Mouse (Mus musculus): ENCODE data around the gene Ppdpf. TPM values are rescaled to one million over a fixed set of nuclear protein-coding genes. Genes with fewer than 3 reads are reported as not detected.
"Not testable (repeated sequence)": the region's sequence is repeated elsewhere in the genome, so short reads cannot be mapped to it uniquely, and the experiment has no call there.

Ppdpf gene
- total and polyA plus RNA-seq, 3 experiments = 60.0 to 113 (median 71.2) TPM

DNA sequence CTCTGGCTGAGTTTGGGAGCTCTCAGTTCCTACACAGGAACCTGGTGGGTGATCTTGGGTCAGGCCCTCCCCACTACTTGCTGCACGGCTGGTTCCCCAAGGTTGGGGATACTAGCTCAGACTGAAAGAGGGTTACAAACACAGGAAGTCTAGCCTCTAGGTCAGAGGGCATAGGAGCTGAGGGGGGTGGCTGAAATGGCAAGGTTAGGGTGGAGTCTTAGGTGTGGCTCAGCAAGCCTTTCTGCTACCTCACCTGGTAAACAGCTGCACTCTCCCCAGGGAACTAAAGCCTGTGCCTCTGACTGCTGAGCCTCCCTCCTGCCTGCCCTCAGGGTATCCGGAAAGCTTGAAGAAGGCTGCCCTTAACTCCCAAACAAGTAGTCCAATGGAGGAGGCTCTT lies 1.6 kb downstream of the Ppdpf start (continued):
- TF ChIP-seq MAZ (IDR thresholded peaks at IDR 0.05; ENCODE audit: low read depth, low read length) = no peak
- TF ChIP-seq MEF2A (IDR thresholded peaks at IDR 0.05; ENCODE audit: borderline replicate concordance, low read depth, low read length) = no peak
- no peak; the same call in 1 of the 2 replicates for TF ChIP-seq POLR2A (IDR thresholded peaks at IDR 0.05; ENCODE audit: low read depth, low read length)
- no peak for TF ChIP-seq MAX (IDR thresholded peaks at IDR 0.05; ENCODE audit: low read length)

DNA sequence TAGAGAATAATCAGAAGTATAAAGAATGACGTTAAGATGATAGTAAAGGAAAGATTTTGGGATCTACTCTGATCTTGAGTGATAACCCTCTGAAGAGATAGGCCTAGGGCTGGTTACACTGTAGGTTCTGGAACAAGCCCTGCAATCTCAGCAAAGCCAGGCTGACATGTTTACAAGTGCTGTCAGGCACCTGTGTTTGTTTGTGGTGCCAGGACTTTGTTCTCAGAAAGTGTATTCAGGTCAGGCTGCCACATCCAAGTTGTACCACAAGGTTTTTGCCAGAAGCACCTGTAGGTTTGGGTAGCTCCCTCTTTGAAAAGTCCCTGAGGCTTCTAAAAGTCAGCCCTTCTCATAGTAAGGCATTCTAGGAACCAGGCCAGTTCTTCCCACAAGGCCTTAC lies 2.3 kb downstream of the Ppdpf start:
- in situ Hi-C loops (cut with MboI; ENCODE audit: low pct_ligation_motif_present, low pct_unique_long_range_greater_than_20kb, low sequenced_read_pairs) (loop anchor here (10.0 to 25.0 kb wide), 3 partner anchors 135 to 298 kb away; partner anchors contain the start of genes Abhd16b, Arfrp1, Tpd52l2 and Zgpat), dilution Hi-C loops (cut with MboI; ENCODE audit: extremely low pct_ligation_motif_present, extremely low pct_unique_long_range_greater_than_20kb, low sequenced_read_pairs) (no loop called here)
- H3K4me2 ChIP-seq (ENCODE audit: insufficient read depth, low read depth, poor library complexity, severe bottlenecking) = peak overlapping the region; percentile 65; the same call in 1 of the 2 replicates

DNA sequence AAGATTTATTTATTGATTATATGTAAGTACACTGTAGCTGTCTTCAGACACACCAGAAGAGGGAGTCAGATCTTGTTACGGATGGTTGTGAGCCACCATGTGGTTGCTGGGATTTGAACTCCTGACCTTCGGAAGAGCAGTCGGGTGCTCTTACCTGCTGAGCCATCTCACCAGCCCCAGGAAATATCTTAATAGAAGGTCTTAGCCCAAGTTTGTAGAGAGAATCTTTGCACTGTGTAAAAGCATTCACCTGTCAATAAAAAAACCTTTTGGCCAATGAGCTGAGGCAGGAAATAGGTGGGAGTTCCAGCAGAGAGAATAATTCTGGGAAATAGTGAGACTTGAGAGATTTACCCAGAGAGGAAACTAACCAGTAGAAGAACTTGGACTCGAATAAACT lies 4.3 kb downstream of the Ppdpf start:
- H3K4me2 ChIP-seq (ENCODE audit: insufficient read depth, low read depth, poor library complexity, severe bottlenecking); dilution Hi-C loops (cut with MboI; ENCODE audit: extremely low pct_ligation_motif_present, extremely low pct_unique_long_range_greater_than_20kb, low sequenced_read_pairs): not testable (repeated sequence)

More for the DNA sequence above, 2.3 kb downstream of the Ppdpf start:
- H3K4me1 ChIP-seq (ENCODE audit: control insufficient read depth in 1 of 2, insufficient read depth in 2 of 2) = peaks cover 10 to 48% of the 10 kb centered on the region in 2 experiments
- H3K36me3 ChIP-seq (replicated peaks in 1 of 2; ENCODE audit: control insufficient read depth in 1 of 2, insufficient read depth in 1 of 2, low read length in 1 of 2) = peaks cover 0 to 6% of the 10 kb centered on the region in 2 experiments
- H3K79me2 ChIP-seq (replicated peaks; ENCODE audit: control insufficient read depth, extremely low read depth, insufficient read depth, poor library complexity, severe bottlenecking) = no peaks in the 10 kb centered on the region
- H3K9ac ChIP-seq (ENCODE audit: insufficient read depth, low read depth) = peak overlapping the region; percentile 28; the same call in 1 of the 2 replicates
- TF ChIP-seq MAFK (IDR thresholded peaks at IDR 0.05; ENCODE audit: insufficient replicate concordance, low read length) (no peak), USF1 (IDR thresholded peaks at IDR 0.05; ENCODE audit: low read depth, low read length) (no peak), CTCF (conservative IDR thresholded peaks at IDR 0.05 in 1 of 2, IDR thresholded peaks at IDR 0.05 in 1 of 2; ENCODE audit: low read depth in 2 of 2, low read length in 2 of 2) (no peak), NRF1 (IDR thresholded peaks at IDR 0.05; ENCODE audit: low read depth, low read length) (no peak), EP300 (IDR thresholded peaks at IDR 0.05; ENCODE audit: low read length) (no peak), SMC3 (IDR thresholded peaks at IDR 0.05; ENCODE audit: low read depth, low read length) (no peak), POLR2AphosphoS2 (IDR thresholded peaks at IDR 0.05; ENCODE audit: low read depth, low read length) (no peak), JUN (IDR thresholded peaks at IDR 0.05; ENCODE audit: insufficient read depth, low read depth, low read length) (no peak), ZMIZ1 (IDR thresholded peaks at IDR 0.05; ENCODE audit: low read depth, low read length) (no peak), KAT2A (IDR thresholded peaks at IDR 0.05; ENCODE audit: insufficient replicate concordance, low read length) (no peak), UBTF (IDR thresholded peaks at IDR 0.05; ENCODE audit: low read depth, low read length) (no peak)
- H3K27ac ChIP-seq (ENCODE audit: insufficient read depth, low read depth) = no peak overlapping the region
- no peaks in the 10 kb centered on the region for H3K27me3 ChIP-seq (replicated peaks)
- H3K4me3 ChIP-seq (replicated peaks in 1 of 3; ENCODE audit: low read depth in 2 of 3, low read length in 2 of 3, poor library complexity in 1 of 3) = no peak overlapping the region
- H3K9me3 ChIP-seq (replicated peaks; ENCODE audit: low read length) = no peaks in the 10 kb centered on the region
- DNase-seq (ENCODE audit: extremely low read depth) = no peak

More for the DNA sequence above, 4.3 kb downstream of the Ppdpf start:
- not testable (repeated sequence) for H3K4me3 ChIP-seq (replicated peaks in 1 of 3; ENCODE audit: low read depth in 2 of 3, low read length in 2 of 3, poor library complexity in 1 of 3); H3K9me3 ChIP-seq (replicated peaks; ENCODE audit: low read length); H3K36me3 ChIP-seq (replicated peaks in 1 of 2; ENCODE audit: control insufficient read depth in 1 of 2, insufficient read depth in 1 of 2, low read length in 1 of 2); DNase-seq (ENCODE audit: extremely low read depth); H3K27me3 ChIP-seq (replicated peaks); H3K27ac ChIP-seq (ENCODE audit: insufficient read depth, low read depth); H3K9ac ChIP-seq (ENCODE audit: insufficient read depth, low read depth); H3K79me2 ChIP-seq (replicated peaks; ENCODE audit: control insufficient read depth, extremely low read depth, insufficient read depth, poor library complexity, severe bottlenecking)
- H3K4me1 ChIP-seq (ENCODE audit: control insufficient read depth in 1 of 2, insufficient read depth in 2 of 2) = peaks cover 14 to 51% of the 10 kb centered on the region in 2 experiments
- in situ Hi-C loops (cut with MboI; ENCODE audit: low pct_ligation_motif_present, low pct_unique_long_range_greater_than_20kb, low sequenced_read_pairs) = loop anchor here (25.0 kb wide), 1 partner anchor 296 kb away; the partner anchor contains the start of genes Abhd16b and Tpd52l2
- peak; percentile 94 for TF ChIP-seq TBP (conservative IDR thresholded peaks at IDR 0.05; ENCODE audit: low read depth, low read length)
